Mouse (Mus musculus): ENCODE data around the gene Itgb8. TPM values are rescaled to one million over a fixed set of nuclear protein-coding genes. Genes with fewer than 3 reads are reported as not detected.

Gene Itgb8
- polyA plus RNA-seq, 1 experiment from 2014 or later, result 2.0 TPM

DNA sequence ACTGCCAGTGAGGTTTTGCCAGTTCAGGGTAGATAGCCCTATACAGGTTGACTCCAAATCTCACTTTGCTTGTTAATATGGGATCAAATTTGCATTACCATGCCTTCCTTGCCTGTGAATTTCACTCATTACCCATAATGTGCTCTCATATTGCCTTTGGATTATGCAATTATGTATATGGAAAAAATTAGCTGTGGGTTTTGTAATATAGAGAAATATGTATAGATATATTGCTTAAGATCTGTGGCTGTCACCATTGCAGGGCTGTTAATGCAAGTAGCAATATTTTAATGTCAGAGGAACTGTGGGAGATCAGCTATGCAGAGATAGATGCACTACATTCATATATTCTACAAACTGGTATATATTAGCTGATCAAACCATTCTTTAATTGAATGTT is 43.5 kb downstream of the Itgb8 start:
- no peak overlapping the region for H3K27ac ChIP-seq (ENCODE audit: low read length)
- ATAC-seq (replicated peaks; ENCODE audit: extremely low read depth, insufficient read depth, low FRiP score), result no peak
- H3K36me3 ChIP-seq (ENCODE audit: control insufficient read depth, insufficient read depth), result no peaks in the 10 kb centered on the region
- H3K4me3 ChIP-seq (ENCODE audit: low read length), result no peak overlapping the region
- no peak overlapping the region for H3K9ac ChIP-seq (ENCODE audit: low read length)
- no peaks in the 10 kb centered on the region for H3K9me3 ChIP-seq (replicated peaks; ENCODE audit: control insufficient read depth, low read length)
- no peaks in the 10 kb centered on the region for H3K4me1 ChIP-seq (ENCODE audit: control insufficient read depth, insufficient read depth, low read length)
- H3K27me3 ChIP-seq (ENCODE audit: control insufficient read depth, insufficient read depth, low read length), result no peaks in the 10 kb centered on the region
- H3K4me2 ChIP-seq (ENCODE audit: low read depth, low read length), result no peak overlapping the region

DNA sequence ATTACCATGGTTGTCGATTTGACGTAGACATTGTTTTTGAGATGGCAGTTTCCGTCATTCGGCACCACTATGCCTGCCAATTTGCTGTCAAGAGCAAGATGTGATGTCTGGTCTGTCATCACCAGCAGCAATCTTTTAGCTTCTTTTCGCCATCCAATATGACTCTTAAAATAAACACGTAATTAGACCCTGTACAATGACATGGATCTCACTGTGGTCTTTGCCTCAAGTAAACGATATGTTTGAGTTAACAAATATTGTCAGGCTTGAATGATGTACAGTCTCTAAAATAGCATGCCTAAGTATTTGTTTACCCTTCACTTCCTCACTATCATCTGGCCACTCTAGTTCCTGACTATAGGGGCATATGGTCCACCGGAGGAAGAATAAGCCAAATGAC is 48.8 kb downstream of the Itgb8 start:
- Histone ChIP-seq H3K9me3 (replicated peaks; ENCODE audit: control insufficient read depth, low read length) (no peaks in the 10 kb centered on the region), H3K4me1 (ENCODE audit: control insufficient read depth, insufficient read depth, low read length) (no peaks in the 10 kb centered on the region; the same call in 1 of the 2 replicates), H3K4me2 (ENCODE audit: low read depth, low read length) (no peak overlapping the region), H3K9ac (ENCODE audit: low read length) (no peak overlapping the region), H3K4me3 (ENCODE audit: low read length) (no peak overlapping the region), H3K27ac (ENCODE audit: low read length) (no peak overlapping the region), H3K27me3 (ENCODE audit: control insufficient read depth, insufficient read depth, low read length) (no peaks in the 10 kb centered on the region), H3K36me3 (ENCODE audit: control insufficient read depth, insufficient read depth) (no peaks in the 10 kb centered on the region)
- WGBS, result 43% methylated on average over 8 of the region's 8 CpGs
- no peak for ATAC-seq (replicated peaks; ENCODE audit: extremely low read depth, insufficient read depth, low FRiP score)

DNA sequence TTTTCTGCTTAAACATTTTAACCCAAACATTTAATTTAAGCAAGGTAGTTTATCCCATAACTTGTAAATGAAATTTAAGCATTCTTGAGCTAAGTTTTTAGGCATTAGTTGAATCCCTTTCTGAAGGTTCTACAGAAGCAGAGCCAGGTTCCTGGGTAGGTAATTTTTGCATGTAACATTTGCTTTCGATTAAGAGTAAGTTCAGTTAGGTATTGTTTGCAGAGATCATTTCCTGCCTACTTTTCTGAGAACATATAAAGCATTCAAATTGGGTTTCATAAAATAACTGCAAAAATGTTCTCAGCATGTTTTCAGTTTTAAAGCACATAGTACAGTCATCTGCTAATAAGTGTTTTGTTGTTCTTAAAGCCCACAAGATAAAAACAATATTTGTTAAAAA is 53.2 kb downstream of the Itgb8 start:
- Histone ChIP-seq H3K9me3 (replicated peaks; ENCODE audit: control insufficient read depth, low read length) (no peaks in the 10 kb centered on the region), H3K4me3 (ENCODE audit: low read length) (no peak overlapping the region), H3K27me3 (ENCODE audit: control insufficient read depth, insufficient read depth, low read length) (no peaks in the 10 kb centered on the region), H3K4me1 (ENCODE audit: control insufficient read depth, insufficient read depth, low read length) (no peaks in the 10 kb centered on the region; the same call in 1 of the 2 replicates), H3K27ac (ENCODE audit: low read length) (no peak overlapping the region), H3K36me3 (ENCODE audit: control insufficient read depth, insufficient read depth) (no peaks in the 10 kb centered on the region), H3K4me2 (ENCODE audit: low read depth, low read length) (no peak overlapping the region), H3K9ac (ENCODE audit: low read length) (no peak overlapping the region)
- 63% methylated on average over 1 of the region's 1 CpGs for WGBS
- ATAC-seq (replicated peaks; ENCODE audit: extremely low read depth, insufficient read depth, low FRiP score), result no peak

DNA sequence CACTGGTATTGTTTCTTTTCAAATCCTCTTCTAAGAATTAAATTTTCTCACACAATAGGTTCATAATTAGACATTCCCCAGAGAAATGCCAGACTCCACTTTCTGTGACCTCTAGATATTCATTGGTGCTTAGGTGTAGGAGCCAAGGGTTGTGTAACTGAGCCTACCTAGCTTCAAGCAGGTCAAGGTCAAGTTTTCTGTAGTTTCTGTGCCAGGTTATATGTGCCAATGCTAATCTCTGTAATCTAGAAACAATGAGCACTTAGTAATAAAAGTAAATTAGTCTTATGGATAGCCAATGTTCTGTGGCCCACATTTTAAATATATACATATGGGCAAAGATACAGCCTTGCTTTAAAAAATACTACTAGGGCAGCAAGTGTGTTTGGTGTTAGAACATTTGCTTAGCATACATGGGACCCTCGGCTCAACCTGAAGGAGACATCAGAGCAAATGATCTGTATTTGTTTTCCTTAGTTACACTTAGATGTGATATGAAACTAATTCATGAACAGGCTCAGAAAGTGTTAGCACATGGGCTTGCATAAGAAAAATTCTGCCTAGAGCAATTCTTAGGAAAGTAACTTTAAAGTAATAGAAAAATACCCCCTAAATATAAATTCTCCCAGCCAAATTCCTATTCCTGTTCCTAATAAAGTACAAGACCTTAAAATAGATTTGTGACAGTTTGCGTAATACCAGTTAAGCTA is 56.2 kb downstream of the Itgb8 start:
- H3K4me2 ChIP-seq (ENCODE audit: low read depth, low read length), result no peak overlapping the region
- H3K4me1 ChIP-seq (ENCODE audit: control insufficient read depth, insufficient read depth, low read length), result no peaks in the 10 kb centered on the region
- H3K27ac ChIP-seq (ENCODE audit: low read length), result no peak overlapping the region
- WGBS, result 75% methylated on average over 2 of the region's 2 CpGs
- H3K36me3 ChIP-seq (ENCODE audit: control insufficient read depth, insufficient read depth), result no peaks in the 10 kb centered on the region
- no peak overlapping the region for H3K4me3 ChIP-seq (ENCODE audit: low read length)
- ATAC-seq (replicated peaks; ENCODE audit: extremely low read depth, insufficient read depth, low FRiP score), result no peak
- no peak overlapping the region for H3K9ac ChIP-seq (ENCODE audit: low read length)
- H3K27me3 ChIP-seq (ENCODE audit: control insufficient read depth, insufficient read depth, low read length), result no peaks in the 10 kb centered on the region
- no peaks in the 10 kb centered on the region for H3K9me3 ChIP-seq (replicated peaks; ENCODE audit: control insufficient read depth, low read length)

DNA sequence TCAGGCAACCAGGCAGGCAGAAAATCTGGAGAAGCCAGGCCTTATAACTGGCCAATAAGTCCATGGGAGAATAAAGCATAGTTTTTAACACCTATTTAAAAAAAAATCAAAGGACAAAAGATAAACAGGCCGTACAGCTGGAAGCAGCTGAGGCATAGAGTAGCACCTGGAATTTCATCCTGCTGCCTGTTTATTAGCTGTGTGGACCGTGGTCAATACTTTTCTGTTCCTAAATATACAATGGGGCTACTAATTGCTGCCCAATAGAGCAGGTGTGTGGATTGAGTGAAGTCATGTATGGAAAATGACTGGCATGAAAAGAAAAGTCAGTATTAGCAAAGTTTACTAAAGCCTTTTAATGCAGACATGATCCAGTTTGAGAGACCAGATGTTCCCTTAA is 62.6 kb downstream of the Itgb8 start:
- no peak for ATAC-seq (replicated peaks; ENCODE audit: extremely low read depth, insufficient read depth, low FRiP score)
- Histone ChIP-seq H3K36me3 (ENCODE audit: control insufficient read depth, insufficient read depth) (no peaks in the 10 kb centered on the region), H3K4me1 (ENCODE audit: control insufficient read depth, insufficient read depth, low read length) (no peaks in the 10 kb centered on the region), H3K4me3 (ENCODE audit: low read length) (no peak overlapping the region), H3K27me3 (ENCODE audit: control insufficient read depth, insufficient read depth, low read length) (no peaks in the 10 kb centered on the region), H3K9me3 (replicated peaks; ENCODE audit: control insufficient read depth, low read length) (no peaks in the 10 kb centered on the region), H3K9ac (ENCODE audit: low read length) (no peak overlapping the region), H3K27ac (ENCODE audit: low read length) (no peak overlapping the region), H3K4me2 (ENCODE audit: low read depth, low read length) (no peak overlapping the region)
- 83% methylated on average over 2 of the region's 2 CpGs for WGBS

DNA sequence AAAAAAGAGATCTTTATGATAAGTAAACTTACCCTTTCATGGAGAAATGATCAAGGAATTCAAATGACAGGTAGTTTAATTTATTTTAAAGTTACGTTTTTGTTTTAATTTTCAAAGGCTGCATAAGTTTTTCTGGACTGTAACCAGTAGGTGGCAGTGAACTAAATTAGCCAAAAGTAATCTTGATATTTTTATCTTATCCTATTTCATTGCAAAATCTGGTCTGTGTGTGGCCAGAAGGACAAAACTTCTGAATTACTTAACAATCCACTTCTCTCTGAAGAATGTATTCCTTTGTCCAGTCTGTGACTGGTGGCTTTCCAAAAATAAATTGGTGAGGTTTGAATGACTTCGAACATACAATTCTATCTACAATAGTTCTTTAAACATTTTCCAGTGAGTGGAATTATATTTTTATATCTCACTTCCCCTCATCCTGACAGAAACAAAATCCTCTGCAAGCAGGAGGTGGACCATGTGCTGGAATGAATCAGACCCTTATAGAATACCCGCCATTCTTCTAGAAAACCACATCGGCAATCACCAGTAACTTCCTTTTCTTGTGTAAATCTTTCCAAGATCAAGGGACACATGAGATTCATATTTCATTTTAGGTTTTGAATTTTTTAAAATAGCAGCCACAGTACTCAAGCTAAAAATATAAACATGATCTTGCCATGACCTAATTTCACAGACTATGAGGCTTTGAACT is 68.6 kb downstream of the Itgb8 start:
- Histone ChIP-seq H3K4me2 (ENCODE audit: low read depth, low read length) (no peak overlapping the region), H3K27ac (ENCODE audit: low read length) (no peak overlapping the region)
- 68% methylated on average over 4 of the region's 4 CpGs for WGBS

DNA sequence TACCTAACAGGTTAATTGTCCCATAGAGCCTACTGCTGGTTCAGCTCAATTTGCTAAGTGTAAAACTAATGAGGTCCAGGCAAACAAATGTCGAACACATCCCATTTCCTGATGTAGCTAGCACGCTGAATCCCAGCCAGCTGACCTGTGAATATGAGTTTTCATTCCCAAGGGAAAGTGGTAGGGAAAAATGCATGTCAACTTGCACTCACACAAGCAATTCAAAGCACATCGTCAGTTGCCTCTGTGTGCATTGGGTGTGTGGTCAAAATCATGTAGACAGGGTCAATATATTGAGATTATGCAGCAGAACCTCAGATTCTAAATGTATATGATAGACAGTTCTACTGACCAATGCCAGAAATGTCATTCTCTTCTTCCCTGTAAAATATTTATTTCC is 69.5 kb downstream of the Itgb8 start:
- Histone ChIP-seq H3K4me3 (ENCODE audit: low read length) (no peak overlapping the region), H3K27ac (ENCODE audit: low read length) (no peak overlapping the region), H3K4me2 (ENCODE audit: low read depth, low read length) (no peak overlapping the region), H3K36me3 (ENCODE audit: control insufficient read depth, insufficient read depth) (no peaks in the 10 kb centered on the region), H3K9ac (ENCODE audit: low read length) (no peak overlapping the region), H3K27me3 (ENCODE audit: control insufficient read depth, insufficient read depth, low read length) (no peaks in the 10 kb centered on the region), H3K9me3 (replicated peaks; ENCODE audit: control insufficient read depth, low read length) (no peaks in the 10 kb centered on the region), H3K4me1 (ENCODE audit: control insufficient read depth, insufficient read depth, low read length) (no peaks in the 10 kb centered on the region)
- 67% methylated on average over 3 of the region's 3 CpGs for WGBS
- ATAC-seq (replicated peaks; ENCODE audit: extremely low read depth, insufficient read depth, low FRiP score), result no peak

More for the DNA sequence above, 68.6 kb downstream of the Itgb8 start:
- no peaks in the 10 kb centered on the region for H3K36me3 ChIP-seq (ENCODE audit: control insufficient read depth, insufficient read depth)
- no peaks in the 10 kb centered on the region for H3K27me3 ChIP-seq (ENCODE audit: control insufficient read depth, insufficient read depth, low read length)
- ATAC-seq (replicated peaks; ENCODE audit: extremely low read depth, insufficient read depth, low FRiP score), result no peak
- no peak overlapping the region for H3K4me3 ChIP-seq (ENCODE audit: low read length)
- no peaks in the 10 kb centered on the region for H3K9me3 ChIP-seq (replicated peaks; ENCODE audit: control insufficient read depth, low read length)
- H3K9ac ChIP-seq (ENCODE audit: low read length), result no peak overlapping the region
- H3K4me1 ChIP-seq (ENCODE audit: control insufficient read depth, insufficient read depth, low read length), result no peaks in the 10 kb centered on the region

DNA sequence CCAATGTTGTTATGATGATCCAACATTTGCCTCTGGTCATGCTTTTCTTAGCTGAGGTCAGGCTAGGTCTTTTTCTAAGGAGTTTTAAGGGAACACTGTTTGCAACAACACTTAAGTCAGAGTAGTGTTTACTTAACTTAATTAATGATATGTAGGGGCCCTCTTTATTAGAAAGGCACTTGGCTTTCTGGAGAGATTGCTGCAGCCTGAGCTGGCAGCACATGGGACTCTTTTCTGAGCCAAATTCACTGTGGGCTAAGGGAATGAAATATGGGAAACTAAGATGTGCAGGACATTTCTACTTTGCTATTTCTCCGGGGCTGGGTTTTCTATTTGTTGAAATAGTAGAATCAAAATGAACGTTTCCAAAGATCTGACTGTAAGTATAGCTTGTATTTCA is 73.5 kb downstream of the Itgb8 start:
- Histone ChIP-seq H3K9me3 (replicated peaks; ENCODE audit: control insufficient read depth, low read length) (no peaks in the 10 kb centered on the region), H3K4me2 (ENCODE audit: low read depth, low read length) (no peak overlapping the region), H3K4me1 (ENCODE audit: control insufficient read depth, insufficient read depth, low read length) (no peaks in the 10 kb centered on the region), H3K36me3 (ENCODE audit: control insufficient read depth, insufficient read depth) (no peaks in the 10 kb centered on the region), H3K27me3 (ENCODE audit: control insufficient read depth, insufficient read depth, low read length) (no peaks in the 10 kb centered on the region), H3K27ac (ENCODE audit: low read length) (no peak overlapping the region), H3K9ac (ENCODE audit: low read length) (no peak overlapping the region), H3K4me3 (ENCODE audit: low read length) (no peak overlapping the region)
- WGBS, result 84% methylated on average over 2 of the region's 2 CpGs
- ATAC-seq (replicated peaks; ENCODE audit: extremely low read depth, insufficient read depth, low FRiP score), result no peak

DNA sequence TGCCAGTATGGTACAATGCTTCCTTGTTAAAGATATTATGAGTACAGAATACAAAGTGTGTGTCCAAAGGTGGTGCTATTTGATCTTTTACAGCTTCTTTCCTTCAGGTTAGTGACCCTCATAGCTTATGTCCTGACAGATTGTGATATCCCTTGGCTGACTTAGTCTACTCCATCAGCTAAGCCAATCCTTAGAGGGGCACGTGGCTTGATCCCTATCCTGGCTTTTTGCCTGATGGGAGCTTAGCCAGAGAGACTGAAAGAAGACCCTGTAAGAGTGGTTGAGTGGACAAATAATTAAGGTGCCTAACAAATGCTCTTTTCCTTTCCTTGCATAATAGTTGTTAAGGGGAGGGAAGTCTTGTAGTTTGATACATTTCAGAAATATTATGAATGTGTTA is 73.9 kb downstream of the Itgb8 start:
- 53% methylated on average over 1 of the region's 1 CpGs for WGBS
- ATAC-seq (replicated peaks; ENCODE audit: extremely low read depth, insufficient read depth, low FRiP score), result no peak
- Histone ChIP-seq H3K36me3 (ENCODE audit: control insufficient read depth, insufficient read depth) (no peaks in the 10 kb centered on the region), H3K9ac (ENCODE audit: low read length) (no peak overlapping the region), H3K4me1 (ENCODE audit: control insufficient read depth, insufficient read depth, low read length) (no peaks in the 10 kb centered on the region), H3K9me3 (replicated peaks; ENCODE audit: control insufficient read depth, low read length) (no peaks in the 10 kb centered on the region), H3K4me2 (ENCODE audit: low read depth, low read length) (no peak overlapping the region), H3K27me3 (ENCODE audit: control insufficient read depth, insufficient read depth, low read length) (no peaks in the 10 kb centered on the region), H3K4me3 (ENCODE audit: low read length) (no peak overlapping the region), H3K27ac (ENCODE audit: low read length) (no peak overlapping the region)
